Mouse (Mus musculus) CH12.LX (cell line): ENCODE measurements around the gene Trim16. TPM values are rescaled to one million over a fixed set of nuclear protein-coding genes. Genes with fewer than 3 reads are reported as not detected.

Experiments
- DNase-seq: peaks from one replicate; pipeline ENCODE4 v3.0.0-alpha.2; 2013; ENCODE audit errors: extremely low read depth
- H3K27ac ChIP-seq: 2 replicates; pipeline ENCODE4 v1.5.1; 2012; ENCODE audit warnings: low read depth, mild to moderate bottlenecking, control low read depth, moderate library complexity; ENCODE audit not compliant: insufficient read depth
- H3K27me3 ChIP-seq: replicated peaks from 2 replicates; pipeline ENCODE3; 2012; ENCODE audit warnings: inconsistent platforms
- H3K36me3 ChIP-seq, 2 experiments: replicated peaks in 1 of 2; 2 replicates each; pipeline versions ENCODE3 to v1.6.1; 2012; ENCODE audit warnings: inconsistent platforms in 1 of 2, low read length in 1 of 2, mild to moderate bottlenecking in 1 of 2, mixed read lengths in 1 of 2, moderate library complexity in 1 of 2; ENCODE audit not compliant: control insufficient read depth in 1 of 2, insufficient read depth in 1 of 2
- H3K4me1 ChIP-seq, 2 experiments: 2 replicates each; pipeline ENCODE4 v1.6.1; 2012; ENCODE audit warnings: inconsistent platforms in 1 of 2, moderate library complexity in 1 of 2; ENCODE audit not compliant: insufficient read depth in 2 of 2, control insufficient read depth in 1 of 2
- H3K4me2 ChIP-seq: 2 replicates; pipeline ENCODE4 v1.6.1; 2012; ENCODE audit warnings: low read depth, mild to moderate bottlenecking, control low read depth; ENCODE audit not compliant: poor library complexity, insufficient read depth, severe bottlenecking
- H3K4me3 ChIP-seq, 3 experiments: fragments of 150-350 bp in 1 of 3; sonication (generic) in 1 of 3; replicated peaks in 1 of 3; 2 replicates each; pipeline versions ENCODE3 to v1.5.1; 2011 to 2012; ENCODE audit warnings: low read depth in 2 of 3, low read length in 2 of 3, mild to moderate bottlenecking in 2 of 3, moderate library complexity in 2 of 3, control low read depth in 1 of 3, improper control_type of control experiment in 1 of 3, inconsistent platforms in 1 of 3, mixed read lengths in 1 of 3; ENCODE audit not compliant: poor library complexity in 1 of 3
- H3K79me2 ChIP-seq: replicated peaks from 2 replicates; pipeline ENCODE4 v1.6.1; 2012; ENCODE audit warnings: mild to moderate bottlenecking, moderate library complexity; ENCODE audit not compliant: control insufficient read depth, poor library complexity, insufficient read depth, severe bottlenecking; ENCODE audit errors: extremely low read depth
- H3K9ac ChIP-seq: 2 replicates; pipeline ENCODE4 v1.6.1; 2012; ENCODE audit warnings: low read depth, mild to moderate bottlenecking, control low read depth, moderate library complexity; ENCODE audit not compliant: insufficient read depth
- H3K9me3 ChIP-seq: replicated peaks from 2 replicates; pipeline ENCODE3; 2012; ENCODE audit warnings: low read length, inconsistent platforms, mixed read lengths
- BHLHE40 ChIP-seq: IDR thresholded peaks from 2 replicates; pipeline ENCODE4 v1.6.1; 2011; ENCODE audit warnings: mild to moderate bottlenecking, low read depth, low read length, improper control_type of control experiment
- CHD1 ChIP-seq: IDR thresholded peaks from 2 replicates; pipeline ENCODE4 v1.6.1; 2012; ENCODE audit warnings: low read depth, low read length, improper control_type of control experiment, inconsistent platforms
- CHD2 ChIP-seq: IDR thresholded peaks from 2 replicates; pipeline ENCODE4 v1.6.1; 2011; ENCODE audit warnings: low read length, improper control_type of control experiment
- E2F4 ChIP-seq: IDR thresholded peaks from 2 replicates; pipeline ENCODE4 v1.6.1; 2011; ENCODE audit warnings: low read depth, low read length, improper control_type of control experiment; ENCODE audit not compliant: insufficient replicate concordance
- ELF1 ChIP-seq: IDR thresholded peaks from 2 replicates; pipeline ENCODE4 v1.6.1; 2014; ENCODE audit warnings: low read depth, mild to moderate bottlenecking, inconsistent platforms, low read length, improper control_type of control experiment
- EP300 ChIP-seq: IDR thresholded peaks from 2 replicates; pipeline ENCODE4 v1.6.1; 2011; ENCODE audit warnings: low read length, improper control_type of control experiment
- GABPA ChIP-seq: IDR thresholded peaks from 2 replicates; pipeline ENCODE4 v1.6.1; 2012; ENCODE audit warnings: low read depth, low read length, improper control_type of control experiment, inconsistent platforms; ENCODE audit not compliant: insufficient replicate concordance
- HCFC1 ChIP-seq: IDR thresholded peaks from 2 replicates; pipeline ENCODE4 v1.6.1; 2012; ENCODE audit warnings: low read depth, mild to moderate bottlenecking, inconsistent platforms, low read length, improper control_type of control experiment
- JUN ChIP-seq: IDR thresholded peaks from 2 replicates; pipeline ENCODE4 v1.6.1; 2011; ENCODE audit warnings: low read depth, mild to moderate bottlenecking, low read length, improper control_type of control experiment, moderate library complexity; ENCODE audit not compliant: insufficient read depth
- MYC ChIP-seq: IDR thresholded peaks from 2 replicates; pipeline ENCODE4 v1.6.1; 2011; ENCODE audit warnings: low read depth, mild to moderate bottlenecking, improper control_type of control experiment, low read length
- NRF1 ChIP-seq: IDR thresholded peaks from 2 replicates; pipeline ENCODE4 v1.6.1; 2014; ENCODE audit warnings: low read depth, mild to moderate bottlenecking, inconsistent platforms, low read length, improper control_type of control experiment, moderate library complexity
- POLR2AphosphoS2 ChIP-seq: IDR thresholded peaks from 2 replicates; pipeline ENCODE4 v1.6.1; 2011; ENCODE audit warnings: low read depth, low read length, improper control_type of control experiment
- USF1 ChIP-seq: IDR thresholded peaks from 2 replicates; pipeline ENCODE4 v1.6.1; 2014; ENCODE audit warnings: low read depth, mild to moderate bottlenecking, inconsistent platforms, low read length, improper control_type of control experiment
- ZC3H11A ChIP-seq: IDR thresholded peaks from 2 replicates; pipeline ENCODE4 v1.6.1; 2012; ENCODE audit warnings: low read depth, mild to moderate bottlenecking, inconsistent platforms, low read length, improper control_type of control experiment
- ZKSCAN1 ChIP-seq: IDR thresholded peaks from 2 replicates; pipeline ENCODE4 v1.6.1; 2012; ENCODE audit warnings: low read depth, inconsistent platforms, low read length, improper control_type of control experiment, borderline replicate concordance
- ZMIZ1 ChIP-seq: IDR thresholded peaks from 2 replicates; pipeline ENCODE4 v1.6.1; 2012; ENCODE audit warnings: low read depth, mild to moderate bottlenecking, inconsistent platforms, low read length, improper control_type of control experiment
- dilution Hi-C: fragments of 300-500 bp; cut with MboI; formaldehyde crosslinking; loops from 2 replicates; pipeline ENCODE4 v1.14.3; 2020; ENCODE audit warnings: low sequenced_read_pairs; ENCODE audit not compliant: extremely low pct_unique_long_range_greater_than_20kb, extremely low pct_ligation_motif_present
- in situ Hi-C: fragments of 300-500 bp; cut with MboI; formaldehyde crosslinking; loops from 3 replicates; pipeline ENCODE4 v1.14.3; 2019; ENCODE audit warnings: low sequenced_read_pairs, low pct_ligation_motif_present, low pct_unique_long_range_greater_than_20kb, mixed read lengths
- polyA plus RNA-seq: library from polyadenylated mRNA; unstranded; fragments of >175 nt; gene quantifications from 2 replicates; pipeline ENCODE4 v1.2.1, GENCODE M21; 2012; ENCODE audit warnings: low read depth; ENCODE audit not compliant: insufficient read length
- total RNA-seq, 2 experiments: library from RNA; depleted of rRNA; stranded (reverse); fragments of 300-350 nt in 1 of 2; fragments of >200 nt in 1 of 2; gene quantifications; 2 replicates each; pipeline ENCODE4 v1.2.3; 2012 to 2014

The Trim16 gene
- total and polyA plus RNA-seq, 3 experiments, result not detected

- peak; percentile 49 for DNase-seq
- Histone ChIP-seq H3K36me3 (no peaks in the 10 kb centered on the region), H3K79me2 (no peaks in the 10 kb centered on the region), H3K9ac (no peak overlapping the region), H3K9me3 (no peaks in the 10 kb centered on the region), H3K27me3 (peaks cover 7% of the 10 kb centered on the region), H3K4me1 (peaks cover 0 to 10% of the 10 kb centered on the region in 2 experiments; a peak in 2 of 4 replicates), H3K4me2 (no peak overlapping the region), H3K27ac (no peak overlapping the region), H3K4me3 (no peak overlapping the region)
- in situ Hi-C loops (no loop called here), dilution Hi-C loops (no loop called here)
- no peak for TF ChIP-seq ZMIZ1
- peak; percentile 28; the same call in 1 of the 2 replicates for TF ChIP-seq ELF1
Observed at GRCm38 (mm10) chr11:62815438-62815837, 4.6 kb upstream of the Trim16 start.

DNA sequence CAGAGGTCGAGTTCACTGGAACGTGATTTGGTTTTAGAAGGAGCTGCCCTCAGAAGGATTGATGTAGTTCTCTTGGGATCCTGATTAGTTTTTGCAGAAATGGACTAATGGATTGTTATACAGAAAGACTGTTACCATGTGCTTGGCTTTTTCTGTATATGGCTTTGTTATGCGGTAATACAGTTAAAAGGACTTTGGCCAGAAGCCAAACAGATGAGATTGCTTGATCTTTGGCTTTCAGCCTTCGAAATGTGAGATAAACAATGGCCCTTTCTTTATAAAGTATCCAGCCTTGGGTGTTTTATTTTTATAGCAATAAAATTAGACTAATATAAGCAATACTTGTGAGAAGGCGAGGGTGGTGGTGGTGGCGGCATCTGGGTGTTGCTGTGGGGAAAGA, 3.4 kb upstream of the Trim16 start:
- Histone ChIP-seq H3K4me3 (no peak overlapping the region), H3K79me2 (no peaks in the 10 kb centered on the region)
- no peak for TF ChIP-seq BHLHE40
- no peak for TF ChIP-seq ZC3H11A
- TF ChIP-seq CHD1, result no peak
- TF ChIP-seq CHD2, result no peak
- no peak for TF ChIP-seq JUN
- TF ChIP-seq POLR2AphosphoS2, result no peak
- TF ChIP-seq ZKSCAN1, result no peak
- TF ChIP-seq, all 38 proteins: peak for 0
- in situ Hi-C loops (no loop called here), dilution Hi-C loops (no loop called here)
- H3K9me3 ChIP-seq, result no peaks in the 10 kb centered on the region
- peaks cover 4 to 17% of the 10 kb centered on the region in 2 experiments for H3K4me1 ChIP-seq
- no peak overlapping the region for H3K4me2 ChIP-seq
- no peak for DNase-seq
- no peak overlapping the region for H3K9ac ChIP-seq
- peaks cover 4% of the 10 kb centered on the region for H3K27me3 ChIP-seq
- no peak overlapping the region for H3K27ac ChIP-seq
- H3K36me3 ChIP-seq, result no peaks in the 10 kb centered on the region

DNA sequence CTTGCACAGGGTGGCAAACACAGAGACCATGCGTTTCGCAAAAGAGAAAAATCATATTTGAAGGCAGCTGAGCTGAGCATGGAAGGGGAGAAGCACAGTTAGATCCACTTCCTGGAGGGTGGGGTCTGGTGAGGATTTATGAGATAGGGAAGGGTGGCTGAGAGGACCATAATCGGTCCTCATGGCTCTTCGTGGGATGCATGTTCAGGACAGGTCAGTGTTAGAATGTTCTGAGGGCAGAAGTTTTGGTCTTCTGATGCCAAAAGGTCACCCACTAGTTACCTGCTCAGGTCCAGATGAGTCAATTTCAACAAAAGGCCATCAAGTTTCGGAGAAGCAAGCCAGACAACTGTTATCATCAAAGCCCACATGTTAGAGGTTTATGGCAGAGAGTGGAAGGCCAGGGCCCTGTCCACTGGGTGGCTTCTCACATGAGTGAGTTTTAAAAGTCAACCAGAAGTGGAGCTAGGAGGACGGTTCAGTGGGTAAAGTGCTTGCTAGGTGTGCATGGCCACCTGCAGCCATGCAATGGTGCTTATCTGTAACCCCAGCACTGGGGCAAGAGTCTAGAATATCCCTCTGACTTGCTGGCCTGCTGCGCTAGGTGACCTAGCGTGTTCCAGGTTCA, 858 bp upstream of the Trim16 start:
- H3K4me3 ChIP-seq, result no peak overlapping the region
- no peaks in the 10 kb centered on the region for H3K36me3 ChIP-seq
- in situ Hi-C loops, result no loop called here
- no peak overlapping the region for H3K4me2 ChIP-seq
- peaks cover 4 to 22% of the 10 kb centered on the region in 2 experiments for H3K4me1 ChIP-seq
- TF ChIP-seq POLR2AphosphoS2 (no peak), NRF1 (no peak), ZMIZ1 (no peak), MYC (no peak), E2F4 (no peak), EP300 (no peak), GABPA (no peak), ZKSCAN1 (no peak), USF1 (no peak), ZC3H11A (no peak), HCFC1 (no peak)
- no peak overlapping the region for H3K9ac ChIP-seq
- no peaks in the 10 kb centered on the region for H3K79me2 ChIP-seq
- no peaks in the 10 kb centered on the region for H3K9me3 ChIP-seq
- dilution Hi-C loops, result no loop called here
- peaks cover 2% of the 10 kb centered on the region for H3K27me3 ChIP-seq
- no peak for DNase-seq
- H3K27ac ChIP-seq, result no peak overlapping the region
